Mouse (Mus musculus): ENCODE results near the gene Slc13a4. TPM values are rescaled to one million over a fixed set of nuclear protein-coding genes. Genes with fewer than 3 reads are reported as not detected.
A peak's percentile ranks its signal among the peaks of the same experiment; 100 is the strongest.

Slc13a4 gene
- under 1 TPM; 0.18 to 0.27 TPM for total RNA-seq (2021)
- long read RNA-seq, experiment 1 = 0 reads
- long read RNA-seq, experiment 2 = 0 reads

DNA sequence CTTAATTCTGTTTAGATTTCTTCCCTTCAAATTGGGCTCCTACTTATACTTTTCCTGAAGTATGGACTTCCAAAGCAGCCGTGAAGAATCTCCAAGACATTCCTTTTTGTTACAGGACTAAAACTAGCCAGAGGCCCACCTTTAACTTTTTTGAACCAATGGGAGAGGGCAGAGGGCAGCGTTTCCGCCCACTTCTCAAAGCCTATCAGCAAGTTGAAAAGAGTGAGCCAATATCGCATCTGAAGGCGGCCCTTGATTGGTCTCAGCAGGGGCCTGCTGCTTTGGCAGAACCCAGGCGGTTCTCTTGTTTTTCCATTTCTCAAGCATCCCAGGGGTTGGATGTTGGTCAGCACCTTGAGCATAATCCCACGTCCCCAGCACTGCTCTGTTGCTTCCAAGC lies at the start of gene Slc13a4:
Gene Slc13a4, minus strand, starts transcription at position 95 of the 400 bp plus-strand sequence.
- no peak for DNase-seq

DNA sequence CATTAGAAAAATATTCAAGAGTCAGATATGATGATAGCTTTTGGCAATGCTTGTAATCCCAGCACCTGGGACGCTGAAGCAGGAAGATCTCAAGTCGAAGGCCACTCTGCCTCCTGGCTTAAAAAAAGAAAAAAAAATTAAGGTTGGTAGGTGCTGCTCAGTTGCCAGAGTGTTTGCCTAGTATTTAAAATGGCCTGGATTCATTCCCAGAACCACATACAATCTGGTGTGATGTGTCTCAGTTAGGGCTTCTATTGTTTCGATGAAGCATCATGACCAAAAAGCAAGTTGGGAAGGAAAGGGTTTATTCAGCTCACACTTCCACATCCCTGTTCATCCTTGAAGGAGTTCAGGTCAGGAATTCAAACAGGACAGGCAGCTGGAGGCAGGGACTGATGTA lies 47.4 kb upstream of the Slc13a4 start:
- no peak for DNase-seq

DNA sequence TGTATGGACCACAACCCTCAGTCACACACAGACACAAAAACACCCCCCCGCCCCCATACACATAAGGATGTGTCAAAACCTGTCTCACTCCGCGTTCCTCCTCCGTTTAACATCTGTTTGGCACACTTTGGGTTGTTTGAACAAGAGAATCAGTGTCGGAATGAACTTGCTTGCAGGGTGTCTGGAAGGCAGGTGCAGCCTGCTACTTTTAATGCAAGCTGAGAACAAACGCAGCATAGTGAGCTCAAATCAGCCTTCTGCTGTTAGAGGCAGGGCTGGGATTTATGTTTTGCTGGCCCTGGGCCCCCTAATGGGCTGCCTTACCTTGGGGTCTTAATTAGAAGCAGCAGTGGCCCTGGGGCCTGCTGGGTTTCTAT lies 46.7 kb upstream of the Slc13a4 start:
- no peak for DNase-seq

DNA sequence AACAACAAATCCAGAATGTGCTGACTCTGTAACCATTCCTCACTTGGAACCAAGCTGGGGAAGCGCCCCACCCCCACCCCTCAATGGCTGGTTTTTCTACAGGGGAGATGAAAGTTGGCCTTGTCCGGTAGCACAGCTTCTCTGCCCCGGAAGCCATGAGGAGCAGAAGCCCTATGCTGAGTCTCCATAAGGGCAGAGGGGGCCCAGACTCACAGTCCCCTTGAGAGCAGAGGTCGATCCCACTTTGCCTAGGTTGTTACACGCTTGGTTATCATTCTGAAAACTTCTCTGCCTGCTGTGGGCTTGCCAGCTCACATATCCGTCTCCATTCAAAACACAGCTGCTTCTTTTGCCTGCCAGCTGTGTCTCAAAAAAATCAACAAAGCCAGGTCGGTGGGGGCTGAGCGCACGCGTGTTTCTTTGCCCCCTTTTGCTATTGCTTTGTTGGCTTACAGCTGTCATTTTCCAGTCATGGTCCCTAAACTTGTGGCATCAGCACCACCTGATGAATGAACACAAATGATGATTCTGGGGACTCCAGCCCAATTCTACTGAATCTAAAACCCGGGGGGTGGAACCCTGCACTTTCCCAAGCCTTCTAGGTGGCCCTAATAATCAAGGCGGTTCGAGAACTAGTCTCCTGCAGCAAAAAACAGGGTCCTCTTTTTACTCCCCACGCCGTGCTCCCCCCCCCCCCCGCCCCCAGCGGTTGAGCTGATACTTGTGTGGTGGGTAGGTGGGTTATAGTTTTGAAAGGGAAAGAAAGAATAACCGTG lies 46.1 kb upstream of the Slc13a4 start:
- DNase-seq = no peak

DNA sequence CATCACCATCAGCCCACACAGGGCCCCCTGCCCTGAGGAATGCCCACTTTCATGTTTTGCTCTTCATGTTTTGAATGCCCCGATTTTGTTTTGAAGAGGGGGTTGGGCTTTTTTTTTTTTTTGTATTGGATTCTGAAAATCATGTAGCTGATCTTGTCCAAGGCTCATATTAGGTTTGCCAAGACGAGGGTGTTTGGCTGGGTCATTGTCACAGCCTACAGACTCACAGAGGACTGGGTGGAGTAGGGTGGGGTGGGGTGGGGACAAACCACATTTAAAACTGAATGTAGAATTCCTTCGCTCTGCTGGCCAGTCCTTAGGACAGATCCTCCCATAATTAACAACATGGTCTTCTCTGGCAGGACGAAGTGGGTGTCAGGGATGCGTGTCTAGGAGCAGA lies 45.5 kb upstream of the Slc13a4 start:
- DNase-seq = no peak

DNA sequence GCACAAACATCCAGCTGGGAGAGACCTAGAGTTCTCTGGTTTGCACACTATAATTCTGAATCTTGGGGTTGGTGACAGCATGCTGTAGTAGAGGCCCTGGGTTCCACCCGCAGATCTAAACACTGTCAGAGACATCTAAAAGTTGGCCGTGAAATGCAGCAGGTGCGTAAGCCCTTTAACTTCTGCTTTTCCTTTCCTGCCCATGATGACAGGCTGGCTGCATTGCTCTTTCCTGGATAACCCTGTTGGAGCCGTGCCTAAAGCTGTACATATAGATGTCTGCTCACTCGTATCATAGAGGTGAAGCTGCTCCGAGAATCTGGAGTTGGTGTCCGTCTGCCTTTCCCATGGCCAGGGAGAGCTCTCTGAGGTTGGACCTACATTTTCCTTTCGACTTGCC lies 44.9 kb upstream of the Slc13a4 start:
- no peak for DNase-seq

DNA sequence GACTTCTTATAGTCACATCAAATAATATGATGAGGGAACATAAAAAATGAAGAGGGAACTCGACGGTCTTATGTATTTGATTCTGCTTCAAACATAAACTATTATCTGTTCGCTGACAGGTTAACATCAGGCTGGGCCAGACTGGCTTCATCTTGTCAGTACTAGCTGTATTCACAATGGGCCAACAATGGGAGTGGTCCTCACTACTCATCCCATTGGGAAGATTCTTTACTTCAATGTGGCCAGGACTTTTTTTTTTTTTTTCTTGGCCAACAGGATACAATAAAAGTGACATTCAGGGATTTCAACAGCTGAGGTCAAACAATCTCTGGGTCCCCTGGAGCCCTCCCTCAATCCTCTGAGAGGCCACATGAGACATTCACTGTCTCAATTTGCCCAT lies 43.9 kb upstream of the Slc13a4 start:
- DNase-seq = no peak

DNA sequence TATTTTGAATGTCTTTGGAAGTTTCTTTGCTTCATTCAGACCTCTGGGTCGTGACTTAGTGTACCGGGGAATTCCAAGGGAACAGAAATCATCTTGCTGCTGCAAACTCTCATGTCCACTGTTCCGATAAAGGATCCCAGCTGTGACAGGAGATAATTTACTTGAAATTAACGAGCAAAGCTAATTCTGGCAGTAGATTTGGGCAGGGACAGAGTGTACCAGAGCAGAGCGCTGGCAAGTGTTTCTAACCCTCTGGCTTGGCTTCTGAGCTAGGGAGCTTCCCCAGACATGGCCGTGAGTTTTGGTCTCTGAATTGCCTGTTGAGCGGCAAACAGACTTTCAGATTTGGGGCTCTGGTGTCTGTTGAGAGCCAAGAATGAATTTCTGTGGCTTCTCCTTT lies 41.9 kb upstream of the Slc13a4 start:
- peak; percentile 70 for DNase-seq

DNA sequence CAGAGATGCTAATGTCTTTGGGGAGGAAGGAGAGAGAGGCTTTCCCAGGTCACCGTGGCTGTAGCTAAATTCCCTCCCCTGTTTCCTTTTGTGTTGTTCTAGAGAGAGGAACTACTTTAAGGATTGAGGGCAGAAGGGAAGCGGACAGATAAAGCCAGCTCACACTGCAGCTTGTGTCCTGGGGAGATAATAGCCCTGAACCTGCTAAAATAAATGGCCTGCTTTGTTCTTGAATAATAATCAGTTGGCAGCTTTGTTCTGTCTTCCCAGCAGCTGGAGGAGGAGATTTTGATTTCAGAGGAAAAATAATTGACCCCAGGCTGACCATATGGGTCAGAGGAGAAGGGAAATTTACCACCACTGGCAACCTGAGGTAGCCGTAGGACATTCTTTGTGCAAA lies 30.7 kb upstream of the Slc13a4 start:
- DNase-seq = no peak

DNA sequence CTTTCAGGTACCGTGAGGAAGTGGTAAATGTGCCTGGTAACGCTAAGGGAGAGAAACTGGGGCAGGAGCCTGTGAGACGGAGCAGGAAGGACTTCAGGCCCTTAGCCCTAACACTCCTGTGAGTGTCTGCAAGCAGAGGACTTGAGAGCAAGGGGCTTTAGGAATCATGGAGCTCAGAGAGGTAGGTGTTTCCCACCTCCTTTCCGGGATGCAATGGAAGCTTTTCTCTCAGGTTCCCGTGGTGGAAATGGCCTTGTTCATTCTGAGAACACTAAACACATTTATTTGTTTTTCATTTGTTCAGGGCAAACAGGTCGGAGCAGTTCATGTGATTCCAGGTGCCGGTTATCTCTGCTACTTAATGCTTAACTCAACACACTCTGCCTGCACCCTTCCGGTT lies 29.9 kb upstream of the Slc13a4 start:
- DNase-seq = no peak

DNA sequence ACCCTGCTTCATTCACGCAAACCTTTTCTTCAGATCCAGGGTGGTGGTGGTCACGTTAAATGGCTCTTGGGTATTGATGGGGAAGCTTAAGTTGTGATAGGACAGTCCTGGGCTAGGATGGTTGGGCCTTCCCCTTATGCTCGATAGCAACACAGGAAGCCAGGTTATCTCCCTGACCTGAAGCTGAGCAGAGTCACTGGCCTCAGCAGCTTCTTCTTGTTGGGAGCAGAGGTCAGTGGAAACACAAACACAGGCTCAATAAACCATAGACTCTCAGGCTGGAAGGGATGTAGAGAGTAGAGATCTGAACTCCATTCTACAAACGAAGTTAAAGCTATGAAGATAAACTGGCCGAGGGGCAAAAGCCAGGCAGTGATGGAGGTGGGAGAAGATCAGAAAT lies 27.5 kb upstream of the Slc13a4 start:
- no peak for DNase-seq

DNA sequence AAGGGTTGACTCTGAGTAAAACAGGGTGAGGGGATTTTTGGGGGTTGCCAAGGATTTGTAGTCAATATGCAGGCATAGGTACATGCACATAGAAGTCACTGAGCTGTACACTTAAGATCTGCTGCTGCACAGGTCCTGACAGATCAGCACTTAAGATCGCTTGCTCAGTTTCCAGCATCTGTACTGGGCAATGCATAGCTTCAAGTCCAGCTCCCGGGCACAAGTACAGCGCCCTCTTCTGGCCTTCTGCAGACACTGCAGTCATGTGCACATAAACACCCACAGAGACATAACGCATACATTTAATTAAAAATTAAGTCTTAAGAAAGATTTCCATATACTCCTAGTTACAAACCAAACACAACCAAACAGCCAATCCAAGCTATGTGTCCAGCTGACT lies 26.3 kb upstream of the Slc13a4 start:
- no peak for DNase-seq

DNA sequence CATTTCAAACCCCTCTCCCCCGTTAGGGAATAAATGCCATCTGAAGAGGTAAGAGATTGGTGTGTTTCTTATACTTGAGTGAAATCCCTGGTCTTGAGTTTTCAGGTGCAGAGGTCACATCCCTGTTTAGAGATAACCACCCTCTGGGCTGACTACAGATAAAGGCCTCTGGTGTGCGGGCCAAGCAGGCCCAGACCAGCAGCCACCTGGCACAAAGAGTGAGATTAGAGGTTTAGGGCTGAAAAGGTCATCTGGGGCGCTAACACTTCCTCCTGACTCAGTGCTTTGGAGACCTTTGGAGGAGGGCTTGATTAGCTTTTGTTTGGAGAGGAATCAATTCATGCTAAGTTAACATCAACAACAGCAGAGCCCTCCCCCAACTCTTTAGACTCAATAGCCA lies 25.7 kb upstream of the Slc13a4 start:
- no peak for DNase-seq

DNA sequence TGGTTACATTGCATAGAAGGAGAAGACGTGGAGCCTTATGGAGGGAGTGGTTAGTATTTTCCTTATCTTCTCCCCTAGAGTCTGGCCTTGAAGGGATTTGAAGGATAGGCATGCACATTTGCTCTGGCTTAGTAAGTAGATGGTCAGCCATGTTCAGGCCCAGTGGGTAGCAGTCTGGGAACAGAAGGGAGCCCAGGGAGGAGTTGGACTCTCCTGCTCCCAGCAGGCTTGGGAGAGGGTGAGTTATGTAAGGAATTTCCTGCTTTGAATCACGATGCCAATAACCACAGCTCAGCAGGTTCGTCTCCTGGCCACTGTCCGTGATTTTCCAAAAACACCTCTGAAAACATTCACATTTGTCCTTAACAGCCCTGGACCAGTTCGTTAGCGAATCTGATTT lies 22.9 kb upstream of the Slc13a4 start:
- DNase-seq = no peak

DNA sequence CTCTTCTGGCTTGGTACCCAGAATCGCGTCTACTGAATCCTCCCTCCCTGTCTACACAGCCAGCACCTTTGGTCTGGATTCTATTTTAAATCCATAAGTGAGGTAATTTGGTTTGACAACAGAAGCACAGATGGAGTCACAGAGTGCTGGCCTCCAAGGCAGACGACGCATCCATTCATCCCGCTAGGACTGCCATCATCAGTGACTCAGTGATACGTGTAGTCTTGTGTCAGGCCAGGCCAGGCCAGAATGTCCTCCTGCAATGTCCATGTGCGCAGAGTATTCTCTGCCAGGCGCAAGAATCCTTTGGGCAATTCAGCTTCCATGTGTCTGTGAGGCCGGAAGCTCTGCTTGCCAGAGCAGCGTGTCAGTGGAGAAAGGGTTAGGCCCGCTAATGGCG lies 22.0 kb upstream of the Slc13a4 start:
- DNase-seq = no peak

DNA sequence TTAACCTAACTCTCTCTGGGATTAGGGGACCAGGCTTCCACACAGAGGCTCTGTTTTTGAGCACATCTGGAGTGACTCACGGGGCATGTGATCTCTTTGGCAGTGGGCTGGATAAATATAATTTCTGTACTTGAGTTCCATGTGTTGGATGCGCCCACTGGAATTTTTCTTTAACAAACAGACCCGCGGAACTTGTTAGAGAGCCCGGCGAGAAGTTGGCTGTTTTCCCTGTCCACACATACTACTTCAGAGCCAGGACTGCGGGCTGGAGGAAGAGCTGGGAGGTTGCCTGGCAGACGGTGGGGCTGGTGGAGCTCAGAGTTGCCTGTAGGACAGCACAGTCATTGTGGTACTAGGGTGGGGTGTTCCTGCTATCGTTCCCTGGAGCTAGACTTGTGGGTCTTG lies 18.2 kb upstream of the Slc13a4 start, which contains the start of gene Fam180a:
Gene Fam180a, minus strand, starts transcription at position 31 of the 405 bp plus-strand sequence.
- peak; percentile 75 for DNase-seq

DNA sequence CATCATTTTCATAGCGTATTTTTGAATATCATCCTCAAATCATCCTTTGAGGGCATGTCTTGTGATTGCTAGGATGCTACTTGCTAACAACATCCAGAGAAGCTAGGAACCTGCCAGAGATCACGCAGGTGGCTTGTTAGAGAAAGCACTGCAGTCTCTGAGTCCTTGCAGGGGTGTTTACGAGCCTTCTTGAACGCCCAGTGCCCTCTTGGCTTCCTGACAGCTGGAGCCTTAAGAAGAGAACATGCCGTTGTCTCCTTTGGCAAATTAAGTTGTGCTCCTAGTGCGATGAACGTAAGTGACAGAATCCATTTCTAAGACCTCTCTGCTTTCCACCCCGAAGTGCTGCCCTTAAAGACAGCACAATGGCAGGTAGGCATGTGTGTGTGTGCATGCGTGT lies 16.4 kb upstream of the Slc13a4 start:
- DNase-seq = no peak

DNA sequence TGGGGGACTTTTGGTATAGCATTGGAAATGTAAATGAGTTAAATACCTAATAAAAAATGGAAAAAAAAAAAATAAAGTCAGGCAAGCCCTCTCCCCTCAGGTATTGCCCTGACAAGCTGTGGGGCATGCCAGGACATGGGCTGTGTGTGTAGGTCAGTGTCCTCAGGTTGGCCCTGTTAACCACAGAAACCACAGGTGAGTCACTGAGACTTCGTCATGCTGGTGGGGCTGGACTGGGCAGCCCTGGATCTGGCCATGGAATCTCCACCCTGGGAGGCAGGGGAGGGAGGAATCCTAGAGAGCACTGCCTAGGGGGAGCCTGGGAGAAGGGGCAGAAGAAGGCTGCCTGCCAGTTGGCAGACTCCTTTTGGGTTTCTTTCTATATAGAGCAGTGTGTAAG lies 15.1 kb upstream of the Slc13a4 start:
- DNase-seq = no peak

DNA sequence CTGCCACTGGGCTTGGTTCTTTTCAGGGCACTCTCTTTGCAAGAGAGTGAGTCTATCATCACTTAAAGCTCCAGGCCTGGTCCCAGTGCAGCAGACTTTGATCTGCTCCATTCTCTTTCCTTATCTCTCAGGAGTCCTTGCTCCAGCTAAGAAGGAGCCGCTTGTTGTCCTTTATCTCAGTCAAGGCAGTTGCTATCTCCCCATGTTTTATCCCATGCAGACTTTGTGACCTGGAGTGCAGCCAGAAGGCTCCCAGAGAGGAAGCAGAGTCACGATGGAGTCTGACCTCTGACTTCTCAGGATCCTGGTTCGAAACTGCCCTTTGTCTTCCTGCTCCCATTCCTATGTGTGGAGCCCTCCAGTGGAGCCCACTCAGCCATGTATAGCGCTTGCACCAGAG lies 13.2 kb upstream of the Slc13a4 start:
- DNase-seq = no peak

DNA sequence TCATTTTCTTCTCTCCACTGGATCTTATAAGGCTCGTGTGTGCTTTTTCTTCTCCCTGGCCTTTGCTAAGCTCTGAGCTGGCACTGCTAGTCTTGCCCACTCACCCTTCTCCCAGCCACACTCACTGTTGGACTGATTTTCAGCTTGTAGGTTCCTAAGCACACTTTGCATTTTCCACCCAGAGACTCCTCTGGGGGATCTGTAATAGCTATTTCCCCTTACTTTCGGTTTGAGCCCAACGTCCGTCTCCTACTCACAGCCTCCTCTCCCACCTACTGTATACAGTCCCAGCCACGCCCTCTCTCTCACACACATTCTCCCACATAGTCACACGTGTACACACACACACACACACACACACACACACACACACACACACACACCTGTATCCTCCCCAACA lies 11.9 kb upstream of the Slc13a4 start:
- no peak for DNase-seq

DNA sequence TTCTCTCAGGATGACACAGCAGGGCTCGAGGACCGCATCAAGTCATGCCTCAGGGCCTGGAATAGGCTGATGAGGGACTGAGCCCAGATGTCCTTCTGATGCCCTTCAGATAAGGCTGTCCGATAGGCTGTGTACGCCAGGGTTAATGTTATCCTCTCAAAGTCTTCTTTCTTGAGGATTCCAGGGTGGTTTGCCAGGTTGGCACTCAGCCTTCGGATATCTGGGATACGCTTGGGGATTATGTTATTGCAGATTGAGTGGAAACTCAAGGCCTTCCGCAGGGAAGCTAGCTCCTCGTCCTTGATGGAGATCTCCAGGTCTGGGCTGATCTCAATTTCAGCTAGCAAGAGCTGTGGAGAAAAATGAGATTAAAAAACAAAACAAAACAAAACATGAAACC lies 5.6 kb upstream of the Slc13a4 start:
- DNase-seq = no peak

DNA sequence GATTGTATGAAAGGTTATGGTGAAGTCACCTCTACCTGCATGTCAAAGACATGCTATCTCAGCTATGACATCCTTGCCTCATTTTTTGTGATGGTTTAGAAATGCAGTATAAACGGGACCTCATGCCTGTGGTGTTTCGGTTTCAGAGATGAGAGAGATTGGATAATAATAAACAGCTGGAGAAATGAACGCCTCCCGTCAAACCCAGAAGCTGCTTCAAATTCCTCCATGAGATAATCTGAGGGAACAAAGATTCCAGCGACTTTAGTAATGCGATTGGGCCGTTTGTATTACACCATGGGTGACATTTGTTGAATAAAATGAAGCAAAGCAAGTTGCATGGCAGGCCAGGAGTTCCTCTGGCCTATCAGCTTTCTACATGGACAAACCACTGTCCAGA lies 1.5 kb upstream of the Slc13a4 start:
- no peak for DNase-seq

DNA sequence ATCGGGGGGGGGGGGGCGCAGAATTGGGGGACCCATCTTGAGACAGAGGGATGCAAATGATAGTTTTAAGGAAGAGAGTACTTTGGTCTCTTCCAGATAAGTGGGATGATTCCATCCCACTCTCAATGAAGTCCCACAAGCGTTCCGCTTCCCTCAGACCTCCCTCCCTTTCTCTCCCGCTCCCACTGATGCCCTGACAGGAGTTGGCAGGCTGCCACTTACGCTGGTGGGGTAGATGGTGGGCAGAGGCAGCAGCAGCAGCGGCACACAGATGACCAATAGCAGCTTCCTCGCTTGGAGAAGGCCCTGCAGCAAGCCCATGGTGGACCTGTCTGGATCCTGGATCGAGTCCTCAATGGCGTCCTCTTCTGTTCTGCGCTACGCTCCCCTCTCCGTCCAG lies 795 bp downstream of the Slc13a4 start:
- no peak for DNase-seq

DNA sequence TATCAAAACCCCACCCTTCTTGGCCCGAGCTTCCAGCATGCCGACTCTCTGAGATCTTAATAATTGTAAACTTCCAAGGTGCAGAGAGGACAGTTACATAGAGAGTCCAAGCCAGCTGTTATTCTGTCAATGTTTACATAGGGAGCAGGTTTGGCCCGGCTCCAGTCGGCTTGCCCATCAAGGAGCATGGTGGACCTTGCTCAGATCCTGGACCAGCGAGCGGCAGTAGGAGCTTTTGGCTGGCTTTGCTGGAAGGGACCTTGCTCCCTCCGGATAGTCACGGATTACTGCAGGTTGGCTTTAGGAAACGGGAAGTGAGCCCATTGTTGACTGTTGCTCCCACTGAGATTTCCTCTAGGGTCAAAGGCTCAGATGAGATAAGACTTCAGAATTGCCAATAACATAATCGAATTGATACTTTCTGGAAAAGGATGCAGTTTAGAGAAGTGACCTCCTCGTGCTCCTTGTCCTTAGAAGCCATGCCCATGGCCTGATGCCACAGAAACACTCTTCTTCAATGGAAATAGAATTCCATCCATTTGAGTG lies 4.5 kb downstream of the Slc13a4 start:
- no peak for DNase-seq
